Mouse (Mus musculus) ES-E14 (cell line): ENCODE data around the gene Mfap4.

ENCODE experiments used
- CHD2 ChIP-seq: IDR thresholded peaks from 2 replicates; pipeline ENCODE4 v1.6.1; 2014; ENCODE audit warnings: mild to moderate bottlenecking, low read depth, low read length, inconsistent platforms
- HCFC1 ChIP-seq: IDR thresholded peaks from 2 replicates; pipeline ENCODE4 v1.6.1; 2012; ENCODE audit warnings: low read length, inconsistent platforms, borderline replicate concordance; ENCODE audit not compliant: insufficient read depth
- MAFK ChIP-seq: IDR thresholded peaks from 2 replicates; pipeline ENCODE4 v1.6.1; 2014; ENCODE audit warnings: mild to moderate bottlenecking, low read depth, low read length, inconsistent platforms; ENCODE audit not compliant: insufficient read depth
- ZC3H11A ChIP-seq: IDR thresholded peaks from 2 replicates; pipeline ENCODE4 v1.6.1; 2012; ENCODE audit warnings: low read depth, mild to moderate bottlenecking, inconsistent platforms, low read length, borderline replicate concordance
- ZNF384 ChIP-seq: IDR thresholded peaks from 2 replicates; pipeline ENCODE4 v1.6.1; 2012; ENCODE audit warnings: low read depth, low read length, inconsistent platforms

- TF ChIP-seq CHD2 (no peak), HCFC1 (no peak), ZNF384 (no peak), ZC3H11A (no peak), MAFK (no peak)
Observed at GRCm38 (mm10) chr11:61533571-61533970, 48.3 kb downstream of the Mfap4 start.
